Mouse (Mus musculus): ENCODE measurements at regions not wholly inside any gene's neighbourhood (a gene's known extent, or its start where the extent isn't known, plus 50 kb on each side); places are given as distances from the start of the nearest gene placed in this dataset.

DNA sequence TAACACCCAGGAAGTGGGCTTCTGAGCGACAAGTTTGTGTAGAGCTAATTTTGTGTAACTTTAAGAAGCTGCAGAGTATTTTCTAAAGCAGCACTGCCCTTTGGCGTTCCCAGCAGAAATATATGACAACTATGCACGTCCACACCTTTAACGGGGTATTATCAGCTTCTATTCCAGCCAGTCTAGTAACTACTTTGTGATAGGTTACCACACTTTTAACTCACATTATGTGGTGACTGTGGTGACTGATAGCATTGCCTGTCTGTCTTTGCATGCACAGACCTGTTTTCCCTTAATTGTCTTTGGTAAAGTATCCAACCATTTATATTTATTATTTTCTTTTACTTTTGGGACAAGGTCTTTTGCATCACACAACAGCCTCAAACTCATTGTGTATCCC is 179.1 kb downstream of the Gm10260 start:
- TF ChIP-seq CTCF (IDR thresholded peaks at IDR 0.05; ENCODE audit: control insufficient read depth, insufficient read depth, insufficient read length) (no peak), MYOD1 (IDR thresholded peaks at IDR 0.05; ENCODE audit: control insufficient read depth, insufficient read length, low read depth) (no peak), MYOG (IDR thresholded peaks at IDR 0.05; ENCODE audit: control insufficient read depth, extremely low read depth, insufficient read length) (no peak), FOSL1 (IDR thresholded peaks at IDR 0.05; ENCODE audit: insufficient read depth, low read length, poor library complexity, severe bottlenecking) (no peak), USF1 (IDR thresholded peaks at IDR 0.05; ENCODE audit: low read depth) (no peak), MAX (IDR thresholded peaks at IDR 0.05) (no peak)

All from C2C12 (cell line).